Mouse (Mus musculus) liver, embryonic 13.5 days (tissue): ENCODE data around the gene Gys1. TPM values are rescaled to one million over a fixed set of nuclear protein-coding genes. Genes with fewer than 3 reads are reported as not detected.

Source experiments
- ATAC-seq: fragments of 200-750 bp; cut with Nextera tagmentation; 2 replicates; pipeline ENCODE4 v1.8.0; 2017; ENCODE audit warnings: low read depth, mild to moderate bottlenecking, moderate number of reproducible peaks, moderate library complexity
- DNase-seq: peaks from one replicate; pipeline ENCODE4 v3.0.0; 2022
- H3K27ac ChIP-seq: fragments of 300-500 bp; sonication (generic); 2 replicates; pipeline ENCODE4 v1.5.1; 2015; ENCODE audit warnings: moderate library complexity, mild to moderate bottlenecking, inconsistent platforms
- H3K27me3 ChIP-seq: fragments of 300-500 bp; sonication (generic); 2 replicates; pipeline ENCODE4 v1.6.1; 2015; ENCODE audit warnings: mild to moderate bottlenecking, inconsistent platforms
- H3K36me3 ChIP-seq: fragments of 300-500 bp; sonication (generic); 2 replicates; pipeline ENCODE4 v1.6.1; 2015; ENCODE audit warnings: mild to moderate bottlenecking, inconsistent platforms
- H3K4me1 ChIP-seq: fragments of 300-500 bp; sonication (generic); replicated peaks from 2 replicates; pipeline ENCODE4 v1.6.1; 2015; ENCODE audit warnings: inconsistent platforms
- H3K4me2 ChIP-seq: fragments of 300-500 bp; sonication (generic); 2 replicates; pipeline ENCODE4 v1.6.1; 2015; ENCODE audit warnings: inconsistent platforms, mild to moderate bottlenecking, moderate library complexity
- H3K4me3 ChIP-seq: fragments of 300-500 bp; sonication (generic); replicated peaks from 2 replicates; pipeline ENCODE4 v1.5.1; 2015; ENCODE audit warnings: mild to moderate bottlenecking, inconsistent platforms
- H3K9ac ChIP-seq: fragments of 300-500 bp; sonication (generic); 2 replicates; pipeline ENCODE4 v1.6.1; 2015; ENCODE audit warnings: mild to moderate bottlenecking, inconsistent platforms
- H3K9me3 ChIP-seq: fragments of 300-500 bp; sonication (generic); replicated peaks from 2 replicates; pipeline ENCODE4 v1.6.1; 2016; ENCODE audit warnings: inconsistent platforms
- WGBS: fragments of 180-500 bp; shearing (Covaris S2); methylation state at CpG from one replicate; pipeline ENCODE4 v1.1.7; 2015; ENCODE audit not compliant: insufficient replicate concordance; 5-methylcytosine and 5-hydroxymethylcytosine counted together
- polyA plus RNA-seq: library from polyadenylated mRNA; unstranded; fragments of >200 nt; fragmentation: Nextera tagmentation; extraction: Ambion mirVana; gene quantifications from 2 replicates; pipeline ENCODE4 v1.2.1, GENCODE M21; 2015

The Gys1 gene
- polyA plus RNA-seq, 1 experiment from 2014 or later, result 4.1 TPM

DNA sequence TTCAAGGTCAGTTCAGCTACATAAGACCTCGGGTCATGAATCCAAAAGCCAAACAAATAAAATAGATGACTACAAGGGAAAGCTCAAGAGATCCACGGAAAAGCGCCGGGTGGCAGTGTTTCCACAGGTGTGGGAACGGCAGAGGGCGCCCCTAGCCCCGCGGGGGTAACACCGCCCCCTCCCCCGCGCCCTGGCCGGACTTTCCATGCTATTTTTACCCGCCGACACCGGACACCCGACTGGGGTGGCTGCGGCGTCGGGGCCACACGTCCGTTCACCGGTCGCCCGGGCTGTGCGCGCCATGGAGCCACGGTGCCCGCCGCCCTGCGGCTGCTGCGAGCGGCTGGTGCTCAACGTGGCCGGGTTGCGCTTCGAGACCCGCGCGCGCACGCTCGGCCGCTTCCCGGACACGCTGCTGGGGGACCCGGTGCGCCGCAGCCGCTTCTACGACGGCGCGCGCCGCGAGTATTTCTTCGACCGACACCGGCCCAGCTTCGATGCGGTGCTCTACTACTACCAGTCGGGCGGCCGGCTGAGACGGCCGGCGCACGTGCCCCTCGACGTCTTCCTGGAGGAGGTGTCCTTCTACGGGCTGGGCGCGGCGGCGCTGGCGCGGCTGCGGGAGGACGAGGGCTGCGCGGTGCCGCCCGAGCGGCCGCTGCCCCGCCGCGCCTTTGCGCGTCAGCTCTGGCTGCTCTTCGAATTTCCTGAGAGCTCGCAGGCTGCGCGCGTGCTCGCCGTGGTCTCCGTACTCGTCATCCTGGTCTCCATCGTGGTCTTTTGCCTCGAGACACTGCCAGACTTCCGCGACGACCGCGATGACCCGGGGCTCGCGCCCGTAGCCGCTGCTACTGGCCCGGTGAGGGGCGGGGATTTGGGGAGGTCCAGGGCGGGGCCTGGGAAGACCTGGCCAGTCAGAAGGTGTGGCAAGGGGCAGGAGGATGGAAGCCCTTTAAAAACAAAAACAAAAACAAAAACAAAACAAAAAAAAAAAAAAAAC lies 28.2 kb upstream of the Gys1 start:
- H3K9ac ChIP-seq, result no peak overlapping the region
- WGBS, result 2% methylated on average over 113 of the region's 114 CpGs
- no peaks in the 10 kb centered on the region for H3K36me3 ChIP-seq
- DNase-seq (no peak), ATAC-seq (no peak)
- H3K4me2 ChIP-seq, result peak overlapping the region; percentile 58
- H3K4me1 ChIP-seq, result peaks cover 16% of the 10 kb centered on the region
- H3K9me3 ChIP-seq, result no peaks in the 10 kb centered on the region
- peak overlapping the region; percentile 44 for H3K4me3 ChIP-seq
- peaks cover 75% of the 10 kb centered on the region for H3K27me3 ChIP-seq
- no peak overlapping the region for H3K27ac ChIP-seq

DNA sequence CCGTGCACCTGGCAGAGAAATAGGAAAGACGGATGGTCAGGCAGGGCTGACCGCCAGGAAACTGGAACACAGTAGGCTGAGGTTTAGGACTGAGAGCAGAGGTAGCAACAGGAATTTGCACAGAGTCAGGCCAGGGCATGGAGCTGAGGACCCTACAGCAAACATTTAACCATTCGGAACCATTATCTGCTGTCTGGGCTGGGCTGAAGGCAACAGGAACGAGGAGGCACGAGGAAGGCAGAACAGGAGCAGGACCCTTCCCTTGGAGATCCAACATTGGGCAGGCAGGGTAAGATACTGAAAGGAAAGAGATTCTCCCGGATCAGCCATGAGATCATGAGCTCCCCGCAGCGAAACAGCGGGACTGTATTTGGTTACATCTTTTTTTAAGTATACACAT lies 26.8 kb upstream of the Gys1 start:
- no peak for DNase-seq
- Histone ChIP-seq H3K4me1 (peaks cover 16% of the 10 kb centered on the region), H3K9ac (no peak overlapping the region), H3K4me2 (no peak overlapping the region), H3K9me3 (no peaks in the 10 kb centered on the region), H3K36me3 (no peaks in the 10 kb centered on the region), H3K27me3 (peaks cover 80% of the 10 kb centered on the region), H3K27ac (no peak overlapping the region), H3K4me3 (no peak overlapping the region)
- WGBS, result 65% methylated on average over 10 of the region's 10 CpGs
- ATAC-seq, result no peak

DNA sequence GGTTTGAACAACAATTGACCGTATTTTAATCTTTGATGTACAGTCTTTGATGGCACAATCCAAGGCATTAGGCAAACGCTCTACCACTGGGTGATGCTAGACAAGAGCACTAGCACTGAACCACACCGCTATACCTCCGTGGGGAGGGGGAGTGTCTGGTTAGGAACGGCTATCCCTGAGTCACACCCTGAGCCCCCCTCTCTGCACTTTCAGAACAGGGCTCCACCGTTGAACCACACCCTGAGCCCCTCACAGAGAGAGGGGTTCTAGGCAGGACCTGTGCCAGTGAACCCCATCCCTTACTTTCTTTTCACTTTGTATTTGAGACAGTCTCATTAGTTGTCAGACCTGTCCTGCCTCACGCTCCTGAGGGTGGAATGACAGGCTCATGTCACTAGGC lies 26.3 kb upstream of the Gys1 start:
- 59% methylated on average over 7 of the region's 7 CpGs for WGBS
- no peak overlapping the region for H3K4me2 ChIP-seq
- no peak overlapping the region for H3K9ac ChIP-seq
- H3K4me1 ChIP-seq, result peaks cover 20% of the 10 kb centered on the region
- no peak overlapping the region for H3K27ac ChIP-seq
- DNase-seq, result no peak
- no peaks in the 10 kb centered on the region for H3K9me3 ChIP-seq
- ATAC-seq, result no peak
- H3K27me3 ChIP-seq, result peaks cover 85% of the 10 kb centered on the region
- no peak overlapping the region for H3K4me3 ChIP-seq
- H3K36me3 ChIP-seq, result no peaks in the 10 kb centered on the region

DNA sequence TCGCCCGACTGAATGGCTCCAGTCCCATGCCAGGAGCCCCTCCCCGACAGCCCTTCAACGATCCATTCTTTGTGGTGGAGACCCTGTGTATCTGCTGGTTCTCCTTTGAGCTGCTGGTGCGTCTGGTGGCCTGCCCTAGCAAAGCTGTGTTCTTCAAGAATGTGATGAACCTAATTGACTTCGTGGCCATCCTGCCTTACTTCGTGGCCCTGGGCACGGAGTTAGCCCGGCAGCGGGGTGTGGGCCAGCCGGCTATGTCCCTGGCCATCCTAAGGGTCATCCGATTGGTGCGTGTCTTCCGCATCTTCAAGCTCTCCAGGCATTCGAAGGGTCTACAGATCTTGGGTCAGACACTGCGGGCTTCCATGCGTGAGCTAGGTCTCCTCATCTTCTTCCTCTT lies 25.7 kb upstream of the Gys1 start:
- no peak for DNase-seq
- Histone ChIP-seq H3K4me3 (no peak overlapping the region), H3K36me3 (no peaks in the 10 kb centered on the region), H3K9me3 (no peaks in the 10 kb centered on the region), H3K4me2 (no peak overlapping the region), H3K27ac (no peak overlapping the region), H3K27me3 (peaks cover 91% of the 10 kb centered on the region), H3K9ac (no peak overlapping the region), H3K4me1 (peaks cover 26% of the 10 kb centered on the region)
- no peak for ATAC-seq
- 78% methylated on average over 17 of the region's 17 CpGs for WGBS

DNA sequence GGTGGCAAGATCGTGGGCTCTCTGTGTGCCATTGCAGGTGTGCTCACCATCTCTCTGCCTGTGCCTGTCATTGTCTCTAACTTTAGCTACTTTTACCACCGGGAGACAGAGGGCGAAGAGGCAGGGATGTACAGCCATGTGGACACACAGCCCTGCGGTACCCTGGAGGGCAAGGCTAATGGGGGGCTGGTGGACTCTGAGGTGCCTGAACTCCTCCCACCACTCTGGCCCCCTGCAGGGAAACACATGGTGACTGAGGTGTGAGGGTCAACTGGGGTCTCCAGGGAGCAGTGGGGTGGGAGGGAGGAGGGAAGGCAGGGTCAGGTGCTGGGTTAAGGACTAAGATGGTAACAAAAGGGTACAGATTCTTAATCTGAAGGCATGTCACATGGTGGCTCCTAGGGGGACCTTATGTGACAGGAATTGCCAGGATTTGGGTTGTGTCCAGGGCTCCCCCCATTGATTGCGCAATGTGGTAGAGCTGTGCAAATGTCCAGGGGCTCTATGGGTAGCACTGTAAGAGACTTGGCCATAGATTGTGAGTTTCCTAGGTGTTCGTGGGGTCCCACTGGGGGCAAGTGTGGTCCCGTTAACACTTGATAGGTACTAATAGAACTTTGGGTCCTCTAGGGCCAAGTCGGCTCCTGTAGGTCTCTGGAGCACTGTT lies 25.0 kb upstream of the Gys1 start:
- DNase-seq (no peak), ATAC-seq (no peak)
- peaks cover 98% of the 10 kb centered on the region for H3K27me3 ChIP-seq
- H3K4me3 ChIP-seq, result no peak overlapping the region
- H3K9me3 ChIP-seq, result no peaks in the 10 kb centered on the region
- H3K27ac ChIP-seq, result no peak overlapping the region
- no peaks in the 10 kb centered on the region for H3K36me3 ChIP-seq
- WGBS, result 70% methylated on average over 8 of the region's 8 CpGs
- peaks cover 31% of the 10 kb centered on the region for H3K4me1 ChIP-seq
- H3K9ac ChIP-seq, result no peak overlapping the region
- H3K4me2 ChIP-seq, result no peak overlapping the region

DNA sequence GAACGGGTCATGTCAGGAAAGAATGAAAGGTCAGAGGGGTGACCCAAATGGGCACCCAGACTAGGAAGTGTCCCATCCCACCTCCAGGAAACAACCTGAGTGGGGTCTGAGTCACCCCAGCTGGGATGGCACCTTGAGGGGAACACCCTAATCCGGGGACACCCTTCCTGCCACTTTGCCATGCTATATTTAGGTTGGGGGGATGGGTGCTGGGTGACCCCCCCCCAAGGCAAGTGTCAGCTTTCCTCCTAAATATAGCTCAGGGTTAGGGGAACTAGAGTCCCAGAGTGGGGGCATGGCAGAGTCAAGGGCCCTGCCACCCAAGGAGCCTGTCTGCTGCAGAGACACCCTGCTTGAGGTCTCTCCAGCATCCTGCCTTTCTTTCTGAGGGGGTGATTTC lies 22.2 kb upstream of the Gys1 start:
- Histone ChIP-seq H3K27ac (no peak overlapping the region), H3K4me1 (peaks cover 26% of the 10 kb centered on the region), H3K9me3 (no peaks in the 10 kb centered on the region), H3K4me3 (no peak overlapping the region), H3K9ac (no peak overlapping the region), H3K27me3 (peaks cover 100% of the 10 kb centered on the region), H3K36me3 (no peaks in the 10 kb centered on the region), H3K4me2 (no peak overlapping the region)
- ATAC-seq (no peak), DNase-seq (no peak)
- 57% methylated on average over 2 of the region's 2 CpGs for WGBS

DNA sequence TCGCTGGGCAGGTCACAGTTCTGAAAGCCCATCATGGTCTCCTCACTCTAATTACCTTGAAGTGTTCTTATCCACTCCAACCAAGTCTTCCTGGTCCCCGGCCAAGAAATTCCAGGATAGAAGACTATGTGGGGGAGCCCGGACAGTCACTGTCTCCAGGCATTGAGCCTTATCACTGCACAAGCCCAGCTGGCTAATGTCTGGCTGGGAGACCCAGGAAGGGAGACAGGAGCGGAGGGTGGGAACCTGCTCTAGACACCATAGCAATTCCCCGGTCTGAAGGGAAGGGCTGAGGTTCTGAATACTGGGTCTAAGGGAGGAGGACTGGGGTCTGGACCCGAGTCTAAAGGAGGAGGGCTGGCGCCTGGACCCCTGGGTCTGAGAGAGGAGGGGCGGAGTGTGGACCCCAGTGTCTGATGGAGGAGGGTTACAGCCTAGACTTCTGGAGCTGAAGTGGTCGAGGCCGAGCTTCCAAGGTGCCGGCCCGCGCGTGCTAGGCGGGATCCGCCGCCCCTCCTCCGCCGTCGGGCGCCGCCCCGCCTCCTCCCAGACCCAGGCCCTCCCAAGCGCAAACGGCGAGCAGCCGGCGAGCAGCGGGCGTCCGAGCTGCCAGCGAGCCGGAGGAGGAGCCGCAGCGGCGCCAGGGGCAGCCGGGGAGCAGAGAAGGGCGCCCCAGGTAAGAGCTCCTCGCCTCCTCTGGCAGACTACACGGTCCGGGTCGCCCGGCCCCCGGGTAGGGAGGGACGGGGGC lies 21.4 kb upstream of the Gys1 start, which contains the start of gene Ntf5:
Gene Ntf5, plus strand, starts transcription at position 583 of the 751 bp plus-strand sequence.
- Histone ChIP-seq H3K9me3 (no peaks in the 10 kb centered on the region), H3K27me3 (peaks cover 100% of the 10 kb centered on the region), H3K4me2 (peak within 1 kb of the TSS; percentile 68), H3K36me3 (no peaks in the 10 kb centered on the region), H3K27ac (no peak within 1 kb of the TSS; the same call in 1 of the 2 replicates), H3K4me3 (peak within 1 kb of the TSS; percentile 55), H3K9ac (peak within 1 kb of the TSS; percentile 29; the same call in 1 of the 2 replicates), H3K4me1 (peaks cover 26% of the 10 kb centered on the region)
- peak; percentile 32; the same call in 1 of the 2 replicates for ATAC-seq
- 5% methylated on average over 38 of the region's 45 CpGs for WGBS
- no peak for DNase-seq

DNA sequence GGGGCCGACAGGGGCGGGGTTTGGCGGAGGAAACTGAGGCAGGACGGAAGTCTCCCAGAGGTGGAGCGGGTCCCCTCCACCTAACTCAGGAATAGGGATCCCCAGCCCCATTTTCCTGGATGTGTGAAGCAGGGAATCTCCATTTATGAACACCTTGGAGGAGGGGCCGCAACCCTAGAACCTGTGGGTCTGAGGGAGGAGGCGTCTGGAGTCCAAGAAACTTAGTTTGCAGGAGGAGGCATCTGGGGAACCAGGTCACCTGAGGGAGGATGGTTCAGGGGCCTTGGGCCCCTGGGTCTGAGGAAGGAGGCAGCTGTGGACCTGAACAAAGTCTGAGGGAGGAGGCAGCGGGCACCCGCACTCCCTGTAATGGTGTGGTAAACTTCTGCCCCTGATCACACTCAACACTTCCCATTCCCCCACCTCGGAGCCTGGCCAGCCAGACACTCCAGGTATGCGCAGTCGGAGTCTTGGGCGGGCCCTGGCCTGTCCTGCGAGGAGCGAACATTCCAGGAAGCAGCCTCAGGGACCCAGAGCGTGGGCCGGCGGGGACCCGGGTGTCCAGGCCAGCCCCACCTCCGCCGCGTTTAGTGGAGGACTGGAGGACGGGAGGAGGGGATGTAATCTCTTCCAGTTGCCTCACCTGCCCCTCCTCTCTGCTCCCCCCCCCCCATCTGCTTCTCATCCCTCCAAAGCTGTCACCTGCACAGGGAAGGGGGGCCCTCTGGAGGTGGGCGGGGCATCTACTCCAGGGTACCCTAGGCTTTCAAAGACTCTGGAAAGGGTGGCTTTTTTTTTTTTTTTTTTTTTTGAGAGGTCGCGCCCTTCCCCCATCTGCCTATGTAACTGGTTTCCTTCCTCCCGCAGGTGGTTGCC lies 20.5 kb upstream of the Gys1 start:
- Histone ChIP-seq H3K36me3 (no peaks in the 10 kb centered on the region), H3K27ac (no peak overlapping the region; the same call in 1 of the 2 replicates), H3K4me2 (peak overlapping the region; percentile 68), H3K27me3 (peaks cover 100% of the 10 kb centered on the region), H3K4me3 (peak overlapping the region; percentile 55), H3K9me3 (no peaks in the 10 kb centered on the region), H3K4me1 (peaks cover 26% of the 10 kb centered on the region), H3K9ac (peak overlapping the region; percentile 29; the same call in 1 of the 2 replicates)
- WGBS, result under 1% methylated on average over 27 of the region's 27 CpGs
- no peak for ATAC-seq
- no peak for DNase-seq

DNA sequence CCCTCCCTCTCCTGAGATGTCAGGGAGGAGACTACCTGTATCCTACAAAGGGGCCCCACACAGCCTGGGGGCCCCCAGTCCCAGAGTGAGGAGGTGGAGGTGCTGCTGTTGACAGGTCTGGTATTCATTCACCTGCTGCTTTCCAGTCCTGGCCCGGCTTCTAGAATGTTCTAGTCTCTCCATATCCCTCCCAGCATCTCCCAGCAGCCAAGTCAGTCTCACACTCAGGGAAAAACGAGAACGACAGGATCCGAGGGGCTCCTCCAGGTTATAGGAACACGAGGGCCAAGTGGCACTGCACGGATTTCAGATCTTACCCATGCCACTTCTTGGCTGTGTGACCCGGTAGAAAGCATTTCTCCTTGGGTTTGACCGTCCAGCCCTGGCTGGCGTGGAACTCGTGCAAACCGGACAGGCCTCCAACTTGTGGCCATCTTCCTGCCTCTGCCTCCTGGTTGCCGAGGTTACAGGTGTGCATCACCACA lies 19.9 kb upstream of the Gys1 start:
- no peak for DNase-seq
- no peak overlapping the region for H3K4me3 ChIP-seq
- ATAC-seq, result no peak

DNA sequence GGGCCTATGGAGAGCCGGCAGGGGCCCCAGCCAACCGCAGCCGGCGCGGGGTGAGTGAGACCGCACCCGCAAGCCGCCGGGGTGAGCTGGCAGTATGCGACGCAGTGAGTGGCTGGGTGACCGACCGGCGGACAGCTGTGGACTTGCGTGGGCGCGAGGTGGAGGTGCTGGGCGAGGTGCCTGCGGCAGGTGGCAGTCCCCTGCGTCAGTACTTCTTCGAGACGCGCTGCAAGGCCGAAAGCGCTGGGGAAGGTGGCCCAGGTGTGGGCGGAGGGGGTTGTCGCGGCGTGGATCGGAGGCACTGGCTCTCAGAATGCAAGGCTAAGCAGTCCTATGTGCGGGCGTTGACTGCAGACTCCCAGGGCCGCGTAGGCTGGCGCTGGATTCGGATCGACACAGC lies 19.0 kb upstream of the Gys1 start:
- Histone ChIP-seq H3K4me3 (no peak overlapping the region), H3K9me3 (no peaks in the 10 kb centered on the region), H3K36me3 (peaks cover 3% of the 10 kb centered on the region), H3K27me3 (peaks cover 100% of the 10 kb centered on the region), H3K9ac (no peak overlapping the region; the same call in 1 of the 2 replicates), H3K4me2 (0 out of 2 replicates have a peak overlapping the region, but pooled peaks have one; percentile 2), H3K27ac (no peak overlapping the region), H3K4me1 (peaks cover 26% of the 10 kb centered on the region)
- DNase-seq (no peak), ATAC-seq (no peak)
- 11% methylated on average over 37 of the region's 37 CpGs for WGBS

More for the DNA sequence above, 19.9 kb upstream of the Gys1 start:
- H3K36me3 ChIP-seq, result no peaks in the 10 kb centered on the region
- no peak overlapping the region for H3K9ac ChIP-seq
- peaks cover 26% of the 10 kb centered on the region for H3K4me1 ChIP-seq
- no peak overlapping the region for H3K27ac ChIP-seq
- H3K4me2 ChIP-seq, result no peak overlapping the region
- WGBS, result 26% methylated on average over 12 of the region's 12 CpGs
- H3K27me3 ChIP-seq, result peaks cover 100% of the 10 kb centered on the region
- no peaks in the 10 kb centered on the region for H3K9me3 ChIP-seq
